Mouse (Mus musculus): ENCODE results near the gene Birc6. TPM values are rescaled to one million over a fixed set of nuclear protein-coding genes. Genes with fewer than 3 reads are reported as not detected.
A peak's percentile ranks its signal among the peaks of the same experiment; 100 is the strongest.

Gene Birc6
- polyA plus RNA-seq (2015; fragmentation: Nextera tagmentation; extraction: Ambion mirVana): 63.7 and 70.7 TPM in 2 replicates

GRCm38 (mm10) chr17:74527729-74528607 lies at the start of gene Birc6:
Gene Birc6, plus strand, starts transcription at chr17:74528295.
- ATAC-seq: peak; percentile 96
- peak within 1 kb of the TSS; percentile 89 for H3K4me2 ChIP-seq (replicated peaks; ENCODE audit: low read depth)
- H3K9me3 ChIP-seq (ENCODE audit: control insufficient read depth): no peaks in the 10 kb centered on the region
- H3K27ac ChIP-seq (ENCODE audit: low read depth, low read length): peak within 1 kb of the TSS; percentile 98
- H3K4me1 ChIP-seq (replicated peaks; ENCODE audit: control insufficient read depth, insufficient read depth, low read length): no peaks in the 10 kb centered on the region; the same call in 1 of the 2 replicates
- H3K4me3 ChIP-seq (ENCODE audit: low read depth, low read length): peak within 1 kb of the TSS; percentile 78
- WGBS: under 1% methylated on average over 70 of the region's 71 CpGs
- peak within 1 kb of the TSS; percentile 88 for H3K9ac ChIP-seq (ENCODE audit: low read depth, low read length)
- no peaks in the 10 kb centered on the region for H3K36me3 ChIP-seq (ENCODE audit: control insufficient read depth, insufficient read depth)
- no peaks in the 10 kb centered on the region for H3K27me3 ChIP-seq (replicated peaks; ENCODE audit: control insufficient read depth, insufficient read depth, low read length)
- no peak; the same call in 1 of the 2 replicates for TF ChIP-seq CTCF (IDR thresholded peaks at IDR 0.05; ENCODE audit: low read depth)

- Histone ChIP-seq H3K27me3 (replicated peaks; ENCODE audit: control insufficient read depth, insufficient read depth, low read length) (no peaks in the 10 kb centered on the region), H3K4me1 (replicated peaks; ENCODE audit: control insufficient read depth, insufficient read depth, low read length) (no peaks in the 10 kb centered on the region), H3K4me3 (ENCODE audit: low read depth, low read length) (no peak overlapping the region), H3K9ac (ENCODE audit: low read depth, low read length) (no peak overlapping the region), H3K27ac (ENCODE audit: low read depth, low read length) (no peak overlapping the region), H3K36me3 (ENCODE audit: control insufficient read depth, insufficient read depth) (no peaks in the 10 kb centered on the region), H3K9me3 (ENCODE audit: control insufficient read depth) (no peaks in the 10 kb centered on the region), H3K4me2 (replicated peaks; ENCODE audit: low read depth) (no peak overlapping the region)
- TF ChIP-seq CTCF (IDR thresholded peaks at IDR 0.05; ENCODE audit: low read depth): no peak
- 87% methylated on average over 14 of the region's 14 CpGs for WGBS
- no peak for ATAC-seq
Measured at GRCm38 (mm10) chr17:74480361-74481069, 47.6 kb upstream of the Birc6 start.

- Histone ChIP-seq H3K9me3 (ENCODE audit: control insufficient read depth) (no peaks in the 10 kb centered on the region), H3K4me3 (ENCODE audit: low read depth, low read length) (peak within 1 kb of the TSS; percentile 81), H3K4me1 (replicated peaks; ENCODE audit: control insufficient read depth, insufficient read depth, low read length) (0 out of 2 replicates have a peak, but pooled peaks cover 2% of the 10 kb centered on the region), H3K4me2 (replicated peaks; ENCODE audit: low read depth) (peak within 1 kb of the TSS; percentile 71), H3K36me3 (ENCODE audit: control insufficient read depth, insufficient read depth) (peaks cover 7% of the 10 kb centered on the region), H3K27me3 (replicated peaks; ENCODE audit: control insufficient read depth, insufficient read depth, low read length) (0 out of 2 replicates have a peak, but pooled peaks cover 3% of the 10 kb centered on the region), H3K27ac (ENCODE audit: low read depth, low read length) (peak within 1 kb of the TSS; percentile 98), H3K9ac (ENCODE audit: low read depth, low read length) (peak within 1 kb of the TSS; percentile 93)
- WGBS: 4% methylated on average over 56 of the region's 58 CpGs
- ATAC-seq: peak; percentile 99
- TF ChIP-seq CTCF (IDR thresholded peaks at IDR 0.05; ENCODE audit: low read depth): no peak
Measured at GRCm38 (mm10) chr17:74489024-74489900, 38.8 kb upstream of the Birc6 start, which contains the start of gene Yipf4. Gene Yipf4, plus strand, starts transcription at chr17:74489493.

- Histone ChIP-seq H3K9ac (ENCODE audit: low read depth, low read length) (peak overlapping the region; percentile 93), H3K27ac (ENCODE audit: low read depth, low read length) (peak overlapping the region; percentile 98), H3K4me1 (replicated peaks; ENCODE audit: control insufficient read depth, insufficient read depth, low read length) (0 out of 2 replicates have a peak, but pooled peaks cover 2% of the 10 kb centered on the region), H3K4me3 (ENCODE audit: low read depth, low read length) (peak overlapping the region; percentile 81), H3K4me2 (replicated peaks; ENCODE audit: low read depth) (peak overlapping the region; percentile 71), H3K27me3 (replicated peaks; ENCODE audit: control insufficient read depth, insufficient read depth, low read length) (0 out of 2 replicates have a peak, but pooled peaks cover 3% of the 10 kb centered on the region), H3K36me3 (ENCODE audit: control insufficient read depth, insufficient read depth) (peaks cover 13% of the 10 kb centered on the region), H3K9me3 (ENCODE audit: control insufficient read depth) (no peaks in the 10 kb centered on the region)
- no peak for TF ChIP-seq CTCF (IDR thresholded peaks at IDR 0.05; ENCODE audit: low read depth)
- WGBS: 2% methylated on average over 12 of the region's 12 CpGs
- no peak for ATAC-seq
Measured at GRCm38 (mm10) chr17:74489901-74490220, 38.2 kb upstream of the Birc6 start.

- no peak for TF ChIP-seq CTCF (IDR thresholded peaks at IDR 0.05; ENCODE audit: low read depth)
- WGBS: 89% methylated on average over 3 of the region's 3 CpGs
- 0 out of 2 replicates have a peak, but pooled peaks cover 3% of the 10 kb centered on the region for H3K27me3 ChIP-seq (replicated peaks; ENCODE audit: control insufficient read depth, insufficient read depth, low read length)
- no peak overlapping the region for H3K4me3 ChIP-seq (ENCODE audit: low read depth, low read length)
- ATAC-seq: no peak
- H3K27ac ChIP-seq (ENCODE audit: low read depth, low read length): no peak overlapping the region
- no peaks in the 10 kb centered on the region for H3K9me3 ChIP-seq (ENCODE audit: control insufficient read depth)
- 0 out of 2 replicates have a peak, but pooled peaks cover 2% of the 10 kb centered on the region for H3K4me1 ChIP-seq (replicated peaks; ENCODE audit: control insufficient read depth, insufficient read depth, low read length)
- H3K9ac ChIP-seq (ENCODE audit: low read depth, low read length): no peak overlapping the region
- H3K4me2 ChIP-seq (replicated peaks; ENCODE audit: low read depth): no peak overlapping the region
- peaks cover 23% of the 10 kb centered on the region for H3K36me3 ChIP-seq (ENCODE audit: control insufficient read depth, insufficient read depth)
Measured at GRCm38 (mm10) chr17:74491565-74491964, 36.5 kb upstream of the Birc6 start.

Measured in intestine, postnatal 0 days (tissue).